Mouse (Mus musculus): ENCODE measurements at regions not wholly inside any gene's neighbourhood (a gene's known extent, or its start where the extent isn't known, plus 50 kb on each side); places are given as distances from the start of the nearest gene placed in this dataset.

DNA sequence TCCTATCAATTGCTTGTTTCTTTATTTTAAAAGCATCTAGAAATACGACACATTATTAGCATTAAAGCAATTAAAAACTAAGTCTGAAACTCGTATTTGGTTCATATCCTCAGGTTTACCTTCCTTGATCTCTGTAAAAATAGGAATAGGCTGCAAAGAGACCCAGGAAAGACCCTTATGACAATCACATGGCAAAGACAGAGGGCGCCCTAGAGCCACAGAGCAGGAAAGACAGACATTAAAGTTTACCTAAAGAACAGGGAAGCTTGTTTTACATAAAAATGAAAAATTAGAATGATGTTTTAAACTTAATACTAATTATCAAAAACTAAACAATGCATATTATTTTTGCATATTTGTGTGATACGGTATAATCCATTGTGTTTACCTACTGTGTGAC lies 153.2 kb downstream of the Usp25 start:
- DNase-seq = peak in 1 of 2 experiments; percentile 75

DNA sequence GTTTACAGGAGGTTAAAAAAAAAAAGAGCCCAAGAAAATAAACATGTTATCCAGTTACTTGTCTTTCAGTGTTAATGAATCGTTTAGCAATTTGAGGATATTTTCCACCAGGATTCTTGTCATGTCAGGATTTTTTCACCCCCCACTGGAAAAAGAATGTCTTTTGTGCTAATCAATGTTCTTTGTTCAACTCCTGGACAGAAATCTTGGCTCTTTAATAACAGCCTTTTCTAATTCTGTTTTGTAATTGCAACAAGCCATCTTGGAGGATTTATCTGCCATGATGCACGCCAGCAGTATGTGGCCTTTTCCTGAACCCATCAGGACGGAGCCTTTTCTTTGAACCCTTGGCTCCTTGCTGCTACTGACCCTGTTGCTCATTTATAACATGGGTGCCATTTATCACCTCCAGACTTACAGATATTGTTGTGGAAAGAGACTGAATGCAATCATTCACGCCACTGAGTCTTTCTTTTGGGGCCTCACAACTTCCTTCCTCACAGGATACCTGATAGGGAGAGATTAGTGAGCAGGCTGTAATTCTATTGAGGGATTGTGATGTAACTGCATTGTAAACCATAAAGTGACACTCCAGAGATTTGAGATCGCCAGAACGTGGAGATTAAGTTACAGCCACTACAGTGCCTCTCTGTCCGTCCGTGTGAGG lies 159.7 kb downstream of the Usp25 start:
- DNase-seq = peak; percentile 29 to 56

DNA sequence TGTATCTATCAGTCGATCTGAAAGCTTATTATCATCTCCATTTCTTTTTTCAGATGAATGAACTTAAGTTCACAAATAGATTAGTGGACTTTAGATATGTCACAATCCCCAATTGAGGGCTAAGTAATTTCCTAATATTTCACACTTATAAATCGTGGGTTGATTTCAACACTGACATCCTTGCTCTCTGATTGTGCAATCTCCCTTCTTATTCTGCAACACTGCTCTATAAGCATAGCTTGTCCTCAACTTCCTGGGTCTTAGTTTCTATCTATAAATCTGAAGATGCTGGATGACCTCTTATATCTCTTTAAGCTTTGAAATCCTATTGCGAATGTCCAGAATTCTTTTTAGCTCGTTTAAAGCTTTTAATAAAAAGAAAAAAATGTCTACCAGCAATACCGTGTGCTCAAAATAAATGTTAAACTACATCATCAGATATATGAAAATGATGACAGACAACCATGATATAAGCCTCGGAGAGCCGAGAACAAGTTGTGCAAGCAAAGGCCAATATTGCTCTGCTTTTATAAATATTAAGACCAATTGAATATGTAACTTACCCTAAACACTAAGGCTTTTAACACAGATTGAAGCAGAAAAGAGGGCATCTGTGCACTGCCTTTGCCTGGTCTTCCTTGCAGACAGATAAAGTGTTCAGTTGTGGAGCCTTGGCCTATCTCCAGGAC lies 161.4 kb downstream of the Usp25 start:
- DNase-seq = no peak

DNA sequence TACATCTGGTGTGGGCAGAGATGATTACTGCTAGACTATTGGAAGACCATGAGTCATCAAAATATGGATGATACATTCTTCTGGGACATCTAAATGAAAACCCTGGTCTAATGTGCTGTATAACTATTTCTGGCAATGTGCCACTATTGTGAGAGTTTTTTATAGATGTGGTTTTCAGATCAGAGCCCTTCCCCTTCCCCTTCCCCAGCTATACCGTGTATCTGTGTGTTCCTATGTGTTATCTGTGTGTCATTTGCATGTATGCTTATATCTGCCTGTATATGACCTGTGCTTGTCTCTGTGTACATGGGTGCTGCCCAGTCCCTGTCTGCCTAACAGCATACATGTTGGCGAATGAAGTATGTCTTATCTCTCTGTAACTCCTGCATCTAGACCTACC lies 167.5 kb downstream of the Usp25 start:
- no peak for DNase-seq

All from kidney, postnatal 36 days (tissue).